Mouse (Mus musculus) ES-E14 (cell line): ENCODE measurements at regions not wholly inside any gene's neighbourhood (a gene's known extent, or its start where the extent isn't known, plus 50 kb on each side); places are given as distances from the start of the nearest gene placed in this dataset.

Source experiments
- DNase-seq: peaks from one replicate; pipeline ENCODE4 v3.0.0-alpha.2; 2013; ENCODE audit warnings: low read depth, low spot score
- H3K27ac ChIP-seq: 2 replicates; pipeline ENCODE4 v1.5.1; 2012; ENCODE audit warnings: low read depth, mild to moderate bottlenecking, low read length, moderate library complexity, mixed read lengths; ENCODE audit not compliant: poor library complexity, insufficient read depth, severe bottlenecking
- H3K36me3 ChIP-seq: 2 replicates; pipeline ENCODE4 v1.6.1; 2012; ENCODE audit warnings: mild to moderate bottlenecking, low read length, moderate library complexity, mixed read lengths; ENCODE audit not compliant: control insufficient read depth, poor library complexity, insufficient read depth, severe bottlenecking
- H3K4me1 ChIP-seq, 2 experiments: fragments of 150-350 bp in 1 of 2; sonication (generic) in 1 of 2; 2 replicates each; pipeline ENCODE4 v1.6.1; 2012; ENCODE audit warnings: low read length in 2 of 2, mild to moderate bottlenecking in 1 of 2, mixed read lengths in 1 of 2; ENCODE audit not compliant: control insufficient read depth in 2 of 2, insufficient read depth in 2 of 2, poor library complexity in 1 of 2
- H3K4me3 ChIP-seq, 2 experiments: fragments of 150-350 bp in 1 of 2; sonication (generic) in 1 of 2; 2 replicates each; pipeline ENCODE4 v1.5.1; 2012; ENCODE audit warnings: low read length in 2 of 2, low read depth in 1 of 2, mild to moderate bottlenecking in 1 of 2, mixed read lengths in 1 of 2; ENCODE audit not compliant: insufficient read depth in 1 of 2, poor library complexity in 1 of 2, severe bottlenecking in 1 of 2
- H3K9ac ChIP-seq: 2 replicates; pipeline ENCODE4 v1.6.1; 2012; ENCODE audit warnings: low read depth, mild to moderate bottlenecking, low read length, mixed read lengths; ENCODE audit not compliant: poor library complexity, insufficient read depth, severe bottlenecking
- H3K9me3 ChIP-seq: fragments of 150-350 bp; sonication (generic); 2 replicates; pipeline ENCODE4 v1.6.1; 2012; ENCODE audit warnings: low read depth, mild to moderate bottlenecking, low read length; ENCODE audit not compliant: control insufficient read depth, insufficient read depth
- CHD2 ChIP-seq: IDR thresholded peaks from 2 replicates; pipeline ENCODE4 v1.6.1; 2014; ENCODE audit warnings: mild to moderate bottlenecking, low read depth, low read length, inconsistent platforms
- HCFC1 ChIP-seq: IDR thresholded peaks from 2 replicates; pipeline ENCODE4 v1.6.1; 2012; ENCODE audit warnings: low read length, inconsistent platforms, borderline replicate concordance; ENCODE audit not compliant: insufficient read depth
- MAFK ChIP-seq: IDR thresholded peaks from 2 replicates; pipeline ENCODE4 v1.6.1; 2014; ENCODE audit warnings: mild to moderate bottlenecking, low read depth, low read length, inconsistent platforms; ENCODE audit not compliant: insufficient read depth
- ZC3H11A ChIP-seq: IDR thresholded peaks from 2 replicates; pipeline ENCODE4 v1.6.1; 2012; ENCODE audit warnings: low read depth, mild to moderate bottlenecking, inconsistent platforms, low read length, borderline replicate concordance
- ZNF384 ChIP-seq: IDR thresholded peaks from 2 replicates; pipeline ENCODE4 v1.6.1; 2012; ENCODE audit warnings: low read depth, low read length, inconsistent platforms
- in situ Hi-C, 2 experiments: fragments of 600-800 bp; cut with MboI; formaldehyde crosslinking; loops; one replicate each; pipeline ENCODE4 v1.15.1; 2025; ENCODE audit warnings: low sequenced_read_pairs in 2 of 2, inconsistent platforms in 1 of 2; ENCODE audit not compliant: unreplicated experiment in 2 of 2

DNA sequence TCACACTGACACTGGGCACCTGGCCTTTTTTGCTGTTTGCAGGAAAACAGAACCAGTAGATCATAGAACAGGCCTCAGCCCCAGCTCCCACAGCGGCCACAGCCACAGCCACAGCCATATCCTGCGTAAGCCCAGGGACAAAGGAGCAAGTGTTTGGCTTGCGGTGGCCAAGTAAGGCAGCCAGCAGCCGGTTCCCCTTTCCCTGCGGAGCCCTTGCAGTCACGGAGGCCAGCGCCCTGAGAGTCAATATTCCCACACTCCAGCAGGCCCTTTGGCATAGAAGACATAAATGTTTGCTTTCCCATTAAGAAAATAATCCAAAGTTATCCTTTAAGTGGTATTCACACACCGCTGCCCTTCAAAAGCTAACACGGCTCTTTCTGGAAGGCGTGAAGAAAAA, 62.1 kb downstream of the Sik1 start:
- in situ Hi-C loops, result no loop called here
- Histone ChIP-seq H3K9me3 (no peaks in the 10 kb centered on the region), H3K27ac (no peak overlapping the region), H3K9ac (no peak overlapping the region), H3K36me3 (no peaks in the 10 kb centered on the region), H3K4me3 (no peak overlapping the region), H3K4me1 (peaks cover 12 to 25% of the 10 kb centered on the region in 2 experiments; a peak in 3 of 4 replicates)
- DNase-seq, result no peak
- TF ChIP-seq CHD2 (no peak), MAFK (no peak)

DNA sequence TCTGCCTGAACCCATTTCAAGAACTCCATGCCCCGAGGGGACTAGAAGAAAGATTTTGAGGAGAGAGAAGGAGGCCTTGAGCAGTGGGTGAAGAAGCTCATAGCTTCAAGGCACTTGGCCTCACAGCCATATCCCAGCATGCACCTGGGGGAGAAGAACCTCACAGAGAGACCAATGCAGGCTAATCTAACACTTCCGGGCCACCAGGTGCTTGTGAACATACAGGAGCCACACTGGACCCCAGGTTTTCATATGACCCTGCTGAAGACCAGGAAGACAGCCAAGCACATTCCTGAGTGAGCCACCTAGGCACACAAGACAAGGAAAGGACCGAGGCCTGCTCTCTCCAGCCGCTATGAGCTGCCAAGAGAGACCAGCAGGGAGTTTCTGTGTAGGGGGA, 61.6 kb downstream of the Sik1 start:
- peaks cover 12 to 21% of the 10 kb centered on the region in 2 experiments; a peak in 3 of 4 replicates for H3K4me1 ChIP-seq
- no peak for DNase-seq
- H3K4me3 ChIP-seq, result no peak overlapping the region
- no peak for TF ChIP-seq CHD2
- TF ChIP-seq ZNF384, result no peak
- TF ChIP-seq ZC3H11A, result no peak
- TF ChIP-seq MAFK, result no peak
- no peak for TF ChIP-seq HCFC1
- no peaks in the 10 kb centered on the region for H3K9me3 ChIP-seq
- no peak overlapping the region for H3K27ac ChIP-seq
- in situ Hi-C loops, result no loop called here
- H3K9ac ChIP-seq, result no peak overlapping the region
- no peaks in the 10 kb centered on the region for H3K36me3 ChIP-seq
